Mouse (Mus musculus): ENCODE data around the gene Rdh7.
"Not testable (repeated sequence)": the region's sequence is repeated elsewhere in the genome, so short reads cannot be mapped to it uniquely, and the experiment has no call there.

Rdh7 gene

DNA sequence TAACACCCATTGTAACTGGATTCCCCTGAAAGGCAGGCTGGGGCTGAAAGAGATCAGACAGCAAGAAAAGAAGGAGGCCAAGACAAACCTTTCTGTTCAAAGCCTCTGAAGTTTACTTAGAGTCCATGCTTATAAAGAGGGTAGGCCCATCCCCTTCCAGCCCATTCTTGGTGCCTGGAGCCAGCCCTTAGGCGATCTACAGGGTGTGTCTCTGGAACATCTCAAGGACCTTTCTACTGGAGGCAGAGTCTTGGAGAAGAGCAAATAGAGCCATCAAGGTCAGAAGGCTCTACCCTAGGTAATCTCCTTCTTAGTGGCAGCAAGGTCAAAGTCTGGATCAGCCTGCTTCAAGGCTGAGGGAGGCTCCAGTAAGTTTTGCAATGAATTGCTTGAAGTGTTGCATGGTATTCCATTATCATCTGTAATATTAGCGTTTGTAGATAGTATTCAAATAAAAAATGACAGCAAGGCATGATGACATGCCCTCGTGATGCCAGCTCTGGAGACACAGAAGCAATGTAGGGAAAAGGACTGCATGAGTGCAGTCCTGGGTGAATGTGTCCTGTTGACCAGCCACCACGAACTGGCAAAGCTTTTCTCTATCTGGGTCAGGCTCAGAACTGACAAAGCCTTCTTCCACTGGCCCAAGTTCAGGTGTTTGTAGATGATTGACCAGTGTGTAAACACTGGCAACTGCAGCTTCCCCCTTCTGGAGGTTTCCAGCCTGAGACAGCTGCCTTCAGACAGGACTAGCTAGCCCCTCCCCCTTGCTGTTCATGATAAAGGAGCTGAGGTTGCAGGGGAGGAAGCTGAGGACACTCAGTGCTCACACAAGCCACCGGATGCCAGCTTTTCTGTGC lies 4.8 kb upstream of the Rdh7 start:
- DNase-seq (ENCODE audit: inconsistent ontology term), result not testable (repeated sequence)

GRCm38 (mm10) chr10:127891481-127891880 lies 2.9 kb upstream of the Rdh7 start:
- no peak for DNase-seq (ENCODE audit: inconsistent ontology term)

- DNase-seq (ENCODE audit: inconsistent ontology term), result no peak
Measured at GRCm38 (mm10) chr10:127886971-127887370, 1.6 kb downstream of the Rdh7 start.

DNA sequence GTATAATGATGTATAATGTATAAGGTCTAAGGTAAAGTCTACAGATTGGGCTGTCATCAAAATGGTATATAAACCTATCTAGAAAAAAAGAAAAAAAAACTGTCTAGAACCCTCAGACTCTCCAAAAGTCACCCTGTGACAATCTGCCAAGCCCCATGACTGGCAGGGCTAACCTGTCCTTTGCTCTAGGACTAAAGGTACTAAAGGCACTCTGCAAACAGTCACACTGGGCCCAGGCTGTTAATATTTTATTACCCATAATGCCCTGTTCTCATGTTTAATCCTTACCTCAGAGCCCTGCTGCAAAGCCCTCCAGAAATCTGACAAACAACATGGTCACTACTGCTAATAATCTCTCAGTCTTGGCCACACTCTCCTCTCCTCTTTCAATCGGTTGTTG lies 2.1 kb downstream of the Rdh7 start:
- DNase-seq (ENCODE audit: inconsistent ontology term), result no peak

DNA sequence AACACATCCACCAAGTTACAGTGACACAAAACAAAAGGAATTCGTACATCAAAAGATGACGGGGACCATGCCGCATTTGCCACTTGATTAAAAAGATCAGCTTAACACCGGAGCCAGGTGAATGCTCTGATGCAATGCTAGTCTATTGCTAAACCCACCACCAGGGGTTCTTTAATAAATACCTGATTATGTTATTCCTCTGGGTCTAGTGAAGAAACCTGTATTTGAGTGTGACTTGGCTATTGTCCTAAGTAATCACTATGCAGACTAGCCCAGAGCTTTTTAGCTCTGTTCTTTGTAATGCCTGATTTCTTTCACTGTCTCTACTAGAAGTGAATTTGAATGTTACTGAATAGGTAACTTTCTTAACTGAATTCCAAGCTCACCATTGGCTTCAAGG lies 7.6 kb downstream of the Rdh7 start:
- DNase-seq (ENCODE audit: inconsistent ontology term), result no peak

- no peak for DNase-seq (ENCODE audit: inconsistent ontology term)
Measured at GRCm38 (mm10) chr10:127879155-127879688, 9.4 kb downstream of the Rdh7 start.

- no peak for DNase-seq (ENCODE audit: inconsistent ontology term)
Measured at GRCm38 (mm10) chr10:127878262-127879057, 10.2 kb downstream of the Rdh7 start.

- no peak for DNase-seq (ENCODE audit: inconsistent ontology term)
Measured at GRCm38 (mm10) chr10:127877681-127878080, 10.9 kb downstream of the Rdh7 start.

DNA sequence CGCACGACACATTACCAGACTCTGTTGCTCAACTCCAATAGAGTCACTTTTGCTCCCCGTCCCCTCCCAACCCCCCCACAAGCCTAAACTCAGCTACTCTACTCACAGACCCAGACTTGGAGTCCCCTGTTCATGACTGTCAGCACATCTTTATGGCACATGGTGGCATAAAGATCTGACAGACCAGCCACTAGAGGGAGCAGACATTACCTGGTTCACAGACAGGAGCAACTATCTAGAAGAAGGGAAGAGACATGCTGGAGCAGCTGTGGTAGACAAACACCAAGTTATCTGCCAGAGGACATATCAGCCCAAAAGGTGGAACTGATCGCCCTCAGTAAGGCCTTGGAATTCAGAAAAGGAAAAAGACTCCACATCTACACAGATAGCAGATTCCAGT lies 16.1 kb downstream of the Rdh7 start:
- DNase-seq (ENCODE audit: inconsistent ontology term), result no peak

- no peak for DNase-seq (ENCODE audit: inconsistent ontology term)
Measured at GRCm38 (mm10) chr10:127866232-127866631, 22.4 kb downstream of the Rdh7 start, which contains the start of gene Rdh16f2. Gene Rdh16f2, plus strand, starts transcription at chr10:127866474.

DNA sequence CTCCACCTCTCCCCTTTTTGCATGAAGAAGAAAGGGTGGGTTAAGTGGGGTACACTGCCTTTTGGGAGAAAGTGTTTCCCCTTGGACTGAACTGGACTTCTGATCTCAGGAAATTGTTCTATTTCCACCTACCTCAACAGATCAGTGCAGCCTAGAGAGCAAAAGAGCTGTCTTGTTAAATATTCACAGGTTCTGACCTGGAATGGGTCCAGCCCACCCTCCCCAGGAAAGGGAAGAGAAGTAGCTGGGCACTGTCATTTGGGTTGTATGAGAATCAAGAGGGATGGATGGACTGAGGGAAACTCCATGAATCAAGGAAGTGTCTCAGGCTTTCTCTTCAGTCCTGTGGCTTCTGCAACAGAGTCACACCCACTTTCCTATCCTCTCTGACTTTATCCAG lies 23.7 kb downstream of the Rdh7 start:
- DNase-seq (ENCODE audit: inconsistent ontology term), result no peak

DNA sequence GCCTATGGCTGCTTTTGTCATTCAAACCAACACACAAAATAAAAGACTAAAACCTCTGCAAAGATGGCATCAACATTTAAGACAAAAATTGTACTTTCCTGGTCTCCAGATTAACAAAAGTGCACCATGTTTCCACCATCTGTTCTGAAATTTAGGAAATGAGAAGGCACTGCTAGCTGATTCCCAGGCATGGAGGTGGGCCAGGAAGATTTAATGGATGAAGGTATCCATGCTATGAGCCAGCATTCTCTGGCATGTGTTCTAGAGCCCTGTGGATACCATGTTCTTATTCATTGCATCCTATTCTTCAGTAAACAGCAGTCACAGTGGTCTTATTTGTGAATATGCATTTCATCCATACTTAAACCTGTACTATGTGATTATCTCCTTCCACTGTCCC lies 32.2 kb downstream of the Rdh7 start:
- no peak for DNase-seq (ENCODE audit: inconsistent ontology term)

DNA sequence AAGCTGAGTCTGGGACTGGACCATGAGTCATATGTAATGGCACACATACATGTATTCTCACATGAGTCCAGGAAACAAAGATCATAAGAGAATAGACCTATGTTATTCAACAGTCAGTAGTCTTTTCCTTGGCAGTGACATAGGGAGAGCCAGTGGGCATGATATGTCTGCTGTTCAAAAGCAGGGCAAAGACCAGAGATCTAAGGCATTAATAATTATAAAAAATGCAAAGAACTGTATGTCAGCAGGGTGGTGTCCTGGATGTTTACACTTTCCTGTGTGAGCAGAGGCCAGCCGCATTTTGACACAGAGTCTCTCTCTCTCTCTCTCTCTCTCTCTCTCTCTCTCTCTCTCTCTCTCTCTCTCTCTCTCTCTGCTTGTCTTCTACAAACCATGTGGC lies 39.0 kb downstream of the Rdh7 start, which contains the start of gene Rdh19:
TSS of gene Rdh19 (plus strand) at position 301 of the 400 bp plus-strand sequence.
- DNase-seq (ENCODE audit: inconsistent ontology term), result no peak

DNA sequence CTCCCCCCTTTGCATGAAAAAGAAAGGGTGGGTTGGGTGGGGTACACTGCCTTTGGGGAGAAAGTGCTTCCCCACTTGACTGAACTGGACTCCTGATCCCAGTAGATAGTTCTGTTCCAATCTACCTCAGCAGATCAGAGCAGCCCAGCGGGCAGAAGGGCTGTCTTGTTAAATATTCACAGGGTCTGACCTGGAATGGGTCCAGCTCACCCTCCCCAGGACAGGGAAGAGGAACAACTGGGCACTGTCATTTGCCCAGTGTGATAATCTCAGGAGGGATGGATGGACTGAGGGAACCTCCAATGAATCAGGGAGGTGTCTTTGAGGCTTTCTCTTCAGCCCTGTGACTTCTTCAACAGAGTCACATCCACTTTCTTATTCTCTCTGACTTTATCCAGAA lies 40.5 kb downstream of the Rdh7 start:
- no peak for DNase-seq (ENCODE audit: inconsistent ontology term)

DNA sequence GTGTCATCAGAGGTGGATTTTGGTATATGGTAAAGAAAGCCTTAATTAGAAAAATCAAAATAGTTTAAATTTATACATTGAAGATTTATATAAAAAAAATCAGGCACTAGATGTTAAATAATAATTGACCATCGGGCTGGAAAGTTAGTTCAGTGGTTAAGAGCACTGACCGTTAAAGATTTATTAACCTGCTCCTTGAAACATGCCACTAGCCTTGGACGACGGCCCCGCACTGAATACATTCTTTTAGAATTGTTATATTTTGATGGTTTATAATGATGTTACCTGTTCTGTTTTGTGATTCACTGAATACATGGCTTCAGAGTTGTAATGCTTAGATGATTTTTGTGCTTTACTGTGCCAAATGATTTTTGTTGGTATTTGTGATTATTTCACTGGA lies 42.7 kb downstream of the Rdh7 start:
- DNase-seq (ENCODE audit: inconsistent ontology term), result not testable (repeated sequence)

- no peak for DNase-seq (ENCODE audit: inconsistent ontology term)
Measured at GRCm38 (mm10) chr10:127840776-127841175, 47.8 kb downstream of the Rdh7 start.

- no peak for DNase-seq (ENCODE audit: inconsistent ontology term)
Measured at GRCm38 (mm10) chr10:127838539-127838938, 50.1 kb downstream of the Rdh7 start.

GRCm38 (mm10) chr10:127837793-127838192 lies 50.8 kb downstream of the Rdh7 start:
- DNase-seq (ENCODE audit: inconsistent ontology term), result not testable (repeated sequence)

DNA sequence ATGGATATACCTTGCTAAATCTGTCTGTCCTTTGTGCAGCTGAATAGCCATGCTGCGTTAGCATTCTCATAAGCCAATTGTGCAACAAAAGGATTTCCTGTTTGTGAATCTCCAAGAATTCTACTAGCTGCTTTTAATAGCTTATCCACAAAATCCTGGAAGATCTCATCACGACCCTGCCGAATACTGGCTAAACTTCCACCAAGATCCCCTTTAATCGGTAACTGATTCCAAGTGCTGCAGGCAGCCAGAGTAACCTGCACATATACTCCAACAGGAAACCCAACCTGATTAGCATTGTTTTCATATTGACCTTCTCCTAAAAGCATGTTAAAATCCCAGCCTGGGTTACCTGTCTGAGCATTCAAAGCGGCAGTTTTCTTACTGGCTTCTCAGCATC lies 53.3 kb downstream of the Rdh7 start:
- no peak for DNase-seq (ENCODE audit: inconsistent ontology term)

DNA sequence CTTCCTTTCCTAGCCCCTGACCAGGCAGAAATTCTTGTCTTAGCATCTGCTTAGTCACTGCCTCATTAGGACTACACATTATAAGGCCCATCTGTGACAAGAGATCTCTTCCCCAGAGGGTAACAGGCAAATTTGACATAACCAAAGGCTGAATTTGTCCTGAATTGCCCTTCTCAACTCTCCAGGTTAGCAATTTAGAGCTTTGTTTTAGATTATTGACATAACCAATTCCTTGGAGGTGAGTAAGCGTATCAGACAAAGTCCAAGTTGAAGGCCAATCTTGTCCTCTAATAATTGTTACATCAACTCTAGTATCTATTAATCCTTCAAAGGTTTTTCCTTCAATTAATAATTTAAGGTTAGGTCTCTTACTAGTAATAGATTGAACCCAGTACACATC lies 54.4 kb downstream of the Rdh7 start:
- DNase-seq (ENCODE audit: inconsistent ontology term), result not testable (repeated sequence)
